Mouse (Mus musculus) heart, postnatal 0 days (tissue): Measurements from ENCODE around the gene Anapc4.

Source experiments
- CTCF ChIP-seq: IDR thresholded peaks from 2 replicates; pipeline ENCODE4 v1.5.1; 2016; ENCODE audit warnings: antibody characterized with exemption, control low read depth, low read depth
- EP300 ChIP-seq: IDR thresholded peaks from 2 replicates; pipeline ENCODE4 v1.6.1; 2016; ENCODE audit warnings: antibody characterized with exemption, low read depth

DNA sequence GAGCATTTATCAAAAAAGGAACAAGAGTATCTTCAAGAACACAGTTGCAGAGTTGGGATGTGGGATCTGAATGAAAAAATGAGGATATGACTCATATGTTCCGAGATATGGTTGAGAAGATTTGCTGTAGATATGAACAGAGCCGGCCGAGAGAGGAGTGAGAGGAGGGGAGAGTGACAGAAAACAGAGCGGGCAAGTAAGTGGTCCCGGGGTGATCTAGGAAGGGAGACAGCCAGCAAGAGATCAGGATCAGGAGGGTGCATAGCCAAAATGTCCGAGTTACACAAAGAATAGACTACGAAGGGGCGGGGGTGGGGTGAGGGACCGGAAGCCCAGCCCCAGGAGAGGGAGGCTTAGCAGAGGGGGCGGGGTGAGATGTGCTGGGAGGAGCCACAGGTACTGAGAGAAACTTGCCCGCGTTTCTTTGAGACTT, 76.4 kb downstream of the Anapc4 start:
- no peak for TF ChIP-seq CTCF
- no peak for TF ChIP-seq EP300
